Mouse (Mus musculus) limb, embryonic 13.5 days (tissue): ENCODE data around the gene Bcar1. TPM values are rescaled to one million over a fixed set of nuclear protein-coding genes. Genes with fewer than 3 reads are reported as not detected.

ENCODE experiments used
- ATAC-seq: fragments of 200-750 bp; cut with Nextera tagmentation; 2 replicates; pipeline ENCODE4 v1.8.0; 2017; ENCODE audit warnings: low read depth, moderate number of reproducible peaks, moderate TSS enrichment; ENCODE audit not compliant: low FRiP score
- H3K27ac ChIP-seq: fragments of 300-500 bp; sonication (generic); 2 replicates; pipeline ENCODE4 v1.5.1; 2015; ENCODE audit warnings: inconsistent platforms, mild to moderate bottlenecking, moderate library complexity
- H3K27me3 ChIP-seq: fragments of 300-500 bp; sonication (generic); 2 replicates; pipeline ENCODE4 v1.6.1; 2015; ENCODE audit warnings: mild to moderate bottlenecking, inconsistent platforms
- H3K36me3 ChIP-seq: fragments of 300-500 bp; sonication (generic); 2 replicates; pipeline ENCODE4 v1.6.1; 2015; ENCODE audit warnings: inconsistent platforms, mild to moderate bottlenecking, moderate library complexity
- H3K4me1 ChIP-seq: fragments of 300-500 bp; sonication (generic); 2 replicates; pipeline ENCODE4 v1.6.1; 2015; ENCODE audit warnings: inconsistent platforms
- H3K4me2 ChIP-seq: fragments of 300-500 bp; sonication (generic); replicated peaks from 2 replicates; pipeline ENCODE4 v1.6.1; 2015; ENCODE audit warnings: inconsistent platforms, mild to moderate bottlenecking, moderate library complexity
- H3K4me3 ChIP-seq: fragments of 300-500 bp; sonication (generic); 2 replicates; pipeline ENCODE4 v1.5.1; 2015; ENCODE audit warnings: moderate library complexity, mild to moderate bottlenecking, inconsistent platforms
- H3K9ac ChIP-seq: fragments of 300-500 bp; sonication (generic); 2 replicates; pipeline ENCODE4 v1.6.1; 2015; ENCODE audit warnings: mild to moderate bottlenecking, inconsistent platforms
- H3K9me3 ChIP-seq: fragments of 300-500 bp; sonication (generic); 2 replicates; pipeline ENCODE4 v1.6.1; 2016; ENCODE audit warnings: inconsistent platforms
- WGBS: fragments of 180-500 bp; shearing (Covaris S2); methylation state at CpG from one replicate; pipeline ENCODE4 v1.1.7; 2015; 5-methylcytosine and 5-hydroxymethylcytosine counted together
- polyA plus RNA-seq: library from polyadenylated mRNA; unstranded; fragments of >200 nt; fragmentation: Nextera tagmentation; extraction: Ambion mirVana; gene quantifications from 2 replicates; pipeline ENCODE4 v1.2.1, GENCODE M21; 2015

Bcar1 gene
- 41.7 and 41.8 TPM in 2 replicates for polyA plus RNA-seq

DNA sequence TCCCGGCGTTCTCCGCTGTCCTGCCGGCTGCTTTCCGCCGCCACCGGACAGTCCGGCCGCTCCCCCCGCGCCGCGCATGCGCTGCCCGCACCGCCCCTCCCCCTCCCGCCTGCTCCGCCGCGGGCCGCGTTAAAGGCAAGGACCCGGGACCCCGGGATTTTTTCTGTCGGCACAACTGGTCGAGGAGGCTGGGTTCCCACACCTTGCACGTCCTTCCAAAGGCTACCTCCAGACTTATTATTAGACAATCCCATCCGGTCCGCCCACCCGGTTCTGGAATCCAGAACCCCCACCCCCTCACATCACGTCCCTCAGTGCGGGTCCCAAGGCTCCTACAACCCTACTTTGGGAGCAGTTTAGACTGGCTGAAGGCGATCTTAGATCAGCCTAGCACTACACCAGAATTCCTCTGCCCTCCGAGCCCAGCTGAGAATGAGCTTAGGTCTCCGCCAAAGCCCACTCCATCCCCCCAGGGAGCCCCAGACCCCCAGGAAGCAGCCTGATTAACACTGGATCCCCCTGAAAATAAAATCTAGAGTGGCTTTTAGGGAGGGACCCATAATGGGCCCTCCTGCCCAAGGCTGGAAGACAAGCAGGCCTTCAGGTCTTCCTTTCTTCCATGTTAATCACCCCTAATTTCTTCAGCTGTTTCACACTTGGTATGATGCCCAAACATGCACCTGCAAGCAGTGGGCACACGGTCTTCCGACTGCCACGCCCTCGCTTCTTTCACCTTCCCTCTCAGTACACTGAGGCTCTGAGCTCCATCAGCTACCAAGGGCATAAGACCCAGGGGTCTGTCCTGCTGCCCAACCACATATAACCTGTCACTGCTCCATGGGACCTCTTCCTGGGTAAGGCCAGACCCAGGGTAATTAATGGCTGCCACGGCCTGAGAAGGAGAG is at the start of gene Bcar1:
Gene Bcar1, minus strand, starts transcription at position 18 of the 905 bp plus-strand sequence.
- peak; percentile 67 for ATAC-seq
- Histone ChIP-seq H3K9me3 (no peaks in the 10 kb centered on the region), H3K4me3 (peak within 1 kb of the TSS; percentile 97), H3K9ac (peak within 1 kb of the TSS; percentile 94), H3K36me3 (peaks cover 10% of the 10 kb centered on the region; the same call in 1 of the 2 replicates), H3K27me3 (no peaks in the 10 kb centered on the region), H3K4me2 (peak within 1 kb of the TSS; percentile 83), H3K27ac (peak within 1 kb of the TSS; percentile 78), H3K4me1 (peaks cover 61% of the 10 kb centered on the region)
- WGBS = 10% methylated on average over 39 of the region's 40 CpGs

DNA sequence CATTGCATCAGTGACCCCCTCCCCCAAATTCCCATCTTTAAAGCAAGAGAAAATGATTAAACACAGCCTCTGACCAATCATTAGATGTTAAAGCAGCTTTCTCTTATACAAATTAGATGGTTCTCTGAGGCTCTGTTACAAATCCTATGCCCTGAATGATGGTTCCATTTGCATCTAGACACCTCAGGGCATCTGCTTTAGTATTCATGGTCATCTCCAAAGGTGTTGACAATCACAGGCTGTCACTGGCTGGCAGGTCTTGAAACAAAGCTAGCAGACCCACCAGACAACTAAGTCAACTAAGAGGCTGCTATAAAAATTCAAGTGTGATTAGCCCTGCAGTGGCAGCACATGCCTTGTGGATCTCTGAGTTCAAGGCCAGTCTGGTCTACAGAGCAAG is 46.0 kb upstream of the Bcar1 start:
- Histone ChIP-seq H3K27ac (no peak overlapping the region), H3K36me3 (peaks cover 18% of the 10 kb centered on the region), H3K4me2 (no peak overlapping the region), H3K9ac (no peak overlapping the region), H3K4me1 (peaks cover 55% of the 10 kb centered on the region), H3K4me3 (no peak overlapping the region), H3K9me3 (no peaks in the 10 kb centered on the region), H3K27me3 (no peaks in the 10 kb centered on the region)
- no peak for ATAC-seq

DNA sequence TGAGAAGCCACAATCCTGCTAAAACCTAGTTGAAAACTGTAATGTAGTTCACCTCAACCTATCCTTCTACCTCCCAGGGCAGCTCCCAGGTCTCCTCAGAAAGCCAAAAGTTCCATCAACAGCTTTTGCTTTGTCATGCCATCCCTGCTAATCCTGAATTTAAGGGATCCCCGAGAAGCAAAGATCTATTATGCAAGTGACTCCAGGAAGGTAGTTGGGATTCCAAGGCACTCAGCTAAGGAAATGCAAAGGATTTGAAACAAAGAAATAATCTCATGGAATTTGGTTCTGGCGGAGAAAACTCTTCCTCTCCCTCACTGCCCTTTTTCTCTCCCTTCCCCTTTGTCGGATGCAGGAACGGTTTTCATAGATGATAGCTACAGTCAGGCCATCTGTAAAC is 45.6 kb upstream of the Bcar1 start:
- no peaks in the 10 kb centered on the region for H3K27me3 ChIP-seq
- peaks cover 54% of the 10 kb centered on the region for H3K4me1 ChIP-seq
- WGBS = 49% methylated on average over 4 of the region's 4 CpGs
- H3K9me3 ChIP-seq = no peaks in the 10 kb centered on the region
- no peak overlapping the region for H3K9ac ChIP-seq
- peaks cover 15% of the 10 kb centered on the region for H3K36me3 ChIP-seq
- H3K4me2 ChIP-seq = no peak overlapping the region
- no peak for ATAC-seq
- no peak overlapping the region for H3K4me3 ChIP-seq
- H3K27ac ChIP-seq = peak overlapping the region; percentile 61

DNA sequence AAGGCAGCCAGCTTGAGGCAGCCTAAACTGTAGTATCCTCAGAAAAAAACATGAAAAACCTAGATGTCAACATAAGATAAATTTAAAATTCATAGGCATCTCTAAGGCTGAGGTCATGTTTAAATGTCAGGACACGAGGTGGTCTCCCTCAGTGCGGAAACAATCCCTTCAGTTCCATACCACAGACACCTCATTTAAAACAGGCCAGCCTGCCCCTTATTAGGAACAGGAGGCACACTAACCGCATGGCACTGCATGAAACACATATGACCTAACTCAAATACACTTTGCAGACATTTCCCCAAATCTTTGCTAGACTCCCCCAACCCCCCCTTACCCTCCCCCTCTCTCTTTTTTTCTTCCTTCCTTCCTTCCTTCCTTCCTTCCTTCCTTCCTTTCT is 44.9 kb upstream of the Bcar1 start:
- WGBS = 20% methylated on average over 3 of the region's 3 CpGs
- no peak overlapping the region for H3K27ac ChIP-seq
- no peak for ATAC-seq

DNA sequence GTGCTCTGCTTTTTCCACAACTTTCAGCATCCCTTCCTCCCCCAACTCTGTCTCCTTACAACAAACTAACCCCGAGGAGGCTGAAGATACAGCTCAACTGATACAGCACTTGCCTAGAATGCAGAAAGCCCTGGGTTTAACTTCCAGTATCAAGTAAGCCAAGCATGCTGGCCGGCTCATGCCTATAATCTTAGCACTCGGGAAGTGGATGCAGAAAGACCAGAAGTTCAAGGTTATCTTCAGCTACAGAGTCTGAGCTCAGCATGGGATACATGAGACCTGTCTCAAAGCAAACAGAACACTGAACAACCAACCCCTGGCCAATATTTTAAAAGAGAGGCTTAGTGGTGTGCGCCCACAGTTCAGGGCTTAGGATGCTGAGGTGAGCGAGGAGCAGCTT is 44.5 kb upstream of the Bcar1 start:
- Histone ChIP-seq H3K4me2 (peak overlapping the region; percentile 11; the same call in 1 of the 2 replicates), H3K27me3 (no peaks in the 10 kb centered on the region), H3K36me3 (peaks cover 14% of the 10 kb centered on the region), H3K27ac (peak overlapping the region; percentile 10; the same call in 1 of the 2 replicates), H3K4me3 (no peak overlapping the region), H3K4me1 (peaks cover 45% of the 10 kb centered on the region), H3K9ac (no peak overlapping the region), H3K9me3 (no peaks in the 10 kb centered on the region)
- no peak for ATAC-seq
- 59% methylated on average over 5 of the region's 5 CpGs for WGBS

More for the DNA sequence above, 44.9 kb upstream of the Bcar1 start:
- H3K9me3 ChIP-seq = no peaks in the 10 kb centered on the region
- H3K4me1 ChIP-seq = peaks cover 47% of the 10 kb centered on the region
- no peak overlapping the region for H3K4me2 ChIP-seq
- no peak overlapping the region for H3K4me3 ChIP-seq
- peaks cover 14% of the 10 kb centered on the region for H3K36me3 ChIP-seq
- H3K9ac ChIP-seq = no peak overlapping the region
- H3K27me3 ChIP-seq = no peaks in the 10 kb centered on the region

DNA sequence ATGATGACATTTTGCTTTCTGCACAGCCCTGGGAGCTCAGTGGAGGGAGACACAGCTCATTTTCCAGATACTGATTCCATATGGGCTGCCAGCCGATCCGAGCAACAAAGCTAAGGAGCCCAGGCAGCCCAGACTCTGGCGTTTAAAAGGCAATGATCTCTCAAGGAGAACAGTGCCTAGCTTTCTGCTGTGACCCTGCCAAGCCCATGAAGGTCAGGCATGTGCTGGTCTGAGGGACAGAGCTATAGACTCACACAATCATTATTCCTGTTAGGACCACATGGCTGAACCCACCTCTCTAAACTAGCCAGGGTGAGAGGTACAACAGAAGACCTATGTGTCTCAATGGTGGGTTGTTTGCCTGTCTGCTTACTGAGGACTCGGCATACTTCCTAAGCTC is 44.1 kb upstream of the Bcar1 start:
- WGBS = 25% methylated on average over 4 of the region's 4 CpGs
- ATAC-seq = no peak
- no peaks in the 10 kb centered on the region for H3K27me3 ChIP-seq
- H3K9ac ChIP-seq = no peak overlapping the region; the same call in 1 of the 2 replicates
- peaks cover 14% of the 10 kb centered on the region for H3K36me3 ChIP-seq
- H3K9me3 ChIP-seq = no peaks in the 10 kb centered on the region
- H3K27ac ChIP-seq = peak overlapping the region; percentile 10; the same call in 1 of the 2 replicates
- H3K4me1 ChIP-seq = peaks cover 45% of the 10 kb centered on the region
- H3K4me3 ChIP-seq = no peak overlapping the region
- H3K4me2 ChIP-seq = peak overlapping the region; percentile 11; the same call in 1 of the 2 replicates

DNA sequence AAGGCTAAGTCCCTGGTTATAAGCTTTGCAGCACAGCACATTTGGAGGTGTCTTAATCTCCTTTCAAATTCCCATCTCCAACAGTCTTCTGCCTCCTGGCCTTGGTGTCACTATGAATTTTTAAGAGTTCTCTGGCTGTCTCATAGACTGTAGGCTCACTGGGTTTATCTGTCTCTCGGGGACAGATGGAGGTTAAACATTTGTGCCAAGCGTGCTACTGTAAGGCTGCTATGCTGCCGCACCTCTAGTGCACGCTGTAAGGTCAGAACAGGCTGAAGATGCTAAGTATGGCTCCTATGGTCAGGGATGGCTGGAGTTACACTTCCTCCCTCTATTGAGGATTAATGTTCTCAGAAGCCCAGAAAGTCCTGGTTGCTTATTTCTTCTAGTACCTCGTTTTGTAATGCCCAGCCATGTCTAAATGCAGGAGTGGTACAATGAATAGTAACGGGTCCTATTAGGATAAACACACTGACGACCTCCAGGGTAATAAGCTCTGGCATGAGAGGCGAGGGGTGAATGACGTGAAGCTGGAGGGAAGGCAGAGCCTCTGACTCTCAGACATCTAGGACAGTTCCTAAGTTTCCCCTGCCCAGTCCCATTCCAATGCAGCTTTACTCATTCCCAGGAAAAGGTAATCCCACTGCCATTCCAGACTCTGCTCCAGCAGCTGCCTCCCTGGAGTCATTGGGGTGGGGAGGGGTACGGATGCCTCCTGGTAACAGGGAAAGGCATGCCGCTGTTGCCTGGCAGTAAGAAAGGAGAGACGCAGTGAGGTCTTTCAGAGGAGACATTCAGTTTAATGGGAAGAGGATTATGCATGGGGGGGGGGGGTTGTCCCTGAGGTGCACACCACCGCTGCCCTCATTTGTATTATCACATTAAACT is 43.3 kb upstream of the Bcar1 start:
- Histone ChIP-seq H3K27ac (peak overlapping the region; percentile 28; the same call in 1 of the 2 replicates), H3K4me2 (peak overlapping the region; percentile 11; the same call in 1 of the 2 replicates), H3K27me3 (no peaks in the 10 kb centered on the region), H3K4me1 (peaks cover 45% of the 10 kb centered on the region), H3K4me3 (no peak overlapping the region), H3K36me3 (peaks cover 20% of the 10 kb centered on the region), H3K9ac (no peak overlapping the region), H3K9me3 (no peaks in the 10 kb centered on the region)
- ATAC-seq = peak; percentile 52; the same call in 1 of the 2 replicates
- WGBS = 41% methylated on average over 13 of the region's 13 CpGs

DNA sequence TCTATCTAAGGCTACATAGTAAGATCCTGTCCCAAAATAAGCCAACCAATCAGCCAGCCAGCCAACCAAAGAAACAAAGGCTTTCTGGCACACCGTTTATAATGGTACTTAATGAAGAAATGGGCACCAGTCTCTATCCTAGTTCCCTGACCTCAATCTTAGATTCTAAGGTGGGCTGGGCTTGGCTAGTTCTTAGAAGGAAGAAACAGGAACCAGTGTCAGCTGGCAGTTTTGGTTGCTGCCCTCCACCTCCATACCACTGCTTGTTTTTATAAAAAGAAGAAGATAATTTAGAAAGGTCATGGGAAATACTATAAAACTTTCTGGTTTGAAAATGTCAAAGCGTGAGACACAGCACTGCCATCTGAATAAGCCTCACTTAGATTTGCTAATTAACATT is 42.5 kb upstream of the Bcar1 start:
- no peak for ATAC-seq
- WGBS = 86% methylated on average over 2 of the region's 2 CpGs
- Histone ChIP-seq H3K4me1 (peaks cover 45% of the 10 kb centered on the region), H3K36me3 (peaks cover 20% of the 10 kb centered on the region), H3K9me3 (no peaks in the 10 kb centered on the region), H3K4me2 (no peak overlapping the region), H3K27me3 (no peaks in the 10 kb centered on the region), H3K4me3 (no peak overlapping the region), H3K9ac (no peak overlapping the region), H3K27ac (no peak overlapping the region; the same call in 1 of the 2 replicates)

DNA sequence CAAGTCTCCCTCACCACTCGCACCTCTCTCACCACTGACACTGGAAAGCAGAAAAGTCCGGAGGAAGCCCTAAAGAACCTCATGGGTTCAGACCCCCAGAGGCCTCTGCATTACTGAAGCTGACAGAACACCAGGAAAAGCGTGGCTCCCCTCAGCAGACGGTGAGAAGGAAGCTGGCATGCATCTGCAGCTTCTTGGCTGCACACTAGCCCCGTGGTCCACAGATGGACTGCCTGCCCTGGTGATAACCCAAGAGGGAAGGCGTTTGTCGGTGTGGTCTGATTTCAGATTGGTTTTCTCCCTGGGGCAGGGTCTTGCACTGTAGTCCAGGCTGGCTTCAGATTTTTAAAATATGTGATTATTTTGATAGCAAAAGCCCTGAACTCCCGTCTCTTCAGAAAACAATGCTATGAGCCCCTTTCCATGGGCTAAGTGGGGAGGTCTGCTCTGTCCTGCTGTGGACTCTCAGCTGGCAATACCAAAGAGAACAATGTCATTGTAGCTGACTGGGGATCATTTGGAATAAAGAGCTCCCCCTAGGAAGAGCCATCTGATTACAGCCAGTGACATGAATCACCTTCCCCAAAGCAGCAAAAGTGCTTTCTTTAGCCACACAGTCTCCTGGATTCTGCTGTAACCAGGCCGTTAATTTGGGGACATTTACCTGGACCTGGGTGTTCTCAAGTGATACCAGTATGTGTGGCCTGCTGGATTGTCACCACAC is 39.2 kb upstream of the Bcar1 start:
- WGBS = 81% methylated on average over 9 of the region's 9 CpGs
- Histone ChIP-seq H3K9me3 (no peaks in the 10 kb centered on the region), H3K4me1 (peaks cover 22% of the 10 kb centered on the region), H3K27ac (no peak overlapping the region), H3K9ac (no peak overlapping the region), H3K27me3 (no peaks in the 10 kb centered on the region), H3K4me2 (no peak overlapping the region), H3K36me3 (peaks cover 47% of the 10 kb centered on the region), H3K4me3 (no peak overlapping the region)
- no peak for ATAC-seq

DNA sequence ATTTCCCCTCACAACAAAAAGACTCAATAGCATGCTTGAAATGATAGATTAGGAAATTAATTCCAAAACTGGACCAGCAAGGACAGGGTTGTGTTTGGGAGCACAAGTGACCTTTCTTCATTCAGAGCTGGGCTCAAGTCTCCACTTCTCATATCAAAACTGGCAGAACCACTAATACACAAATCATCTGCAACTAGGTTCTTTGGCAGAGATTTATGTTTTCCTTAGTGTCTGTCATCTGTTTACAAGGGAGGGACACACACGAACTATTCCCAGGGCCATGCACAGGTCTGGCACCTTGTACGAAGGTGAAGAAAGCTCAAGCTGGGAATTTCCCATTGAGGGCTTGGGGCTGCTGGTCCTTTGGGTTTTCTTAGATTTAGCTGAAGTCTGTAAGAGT is 38.6 kb upstream of the Bcar1 start:
- Histone ChIP-seq H3K9ac (no peak overlapping the region), H3K9me3 (no peaks in the 10 kb centered on the region), H3K4me1 (peaks cover 15% of the 10 kb centered on the region), H3K4me2 (no peak overlapping the region), H3K27me3 (no peaks in the 10 kb centered on the region), H3K4me3 (no peak overlapping the region), H3K27ac (no peak overlapping the region), H3K36me3 (peaks cover 52% of the 10 kb centered on the region)
- WGBS = 63% methylated on average over 2 of the region's 2 CpGs
- ATAC-seq = no peak

DNA sequence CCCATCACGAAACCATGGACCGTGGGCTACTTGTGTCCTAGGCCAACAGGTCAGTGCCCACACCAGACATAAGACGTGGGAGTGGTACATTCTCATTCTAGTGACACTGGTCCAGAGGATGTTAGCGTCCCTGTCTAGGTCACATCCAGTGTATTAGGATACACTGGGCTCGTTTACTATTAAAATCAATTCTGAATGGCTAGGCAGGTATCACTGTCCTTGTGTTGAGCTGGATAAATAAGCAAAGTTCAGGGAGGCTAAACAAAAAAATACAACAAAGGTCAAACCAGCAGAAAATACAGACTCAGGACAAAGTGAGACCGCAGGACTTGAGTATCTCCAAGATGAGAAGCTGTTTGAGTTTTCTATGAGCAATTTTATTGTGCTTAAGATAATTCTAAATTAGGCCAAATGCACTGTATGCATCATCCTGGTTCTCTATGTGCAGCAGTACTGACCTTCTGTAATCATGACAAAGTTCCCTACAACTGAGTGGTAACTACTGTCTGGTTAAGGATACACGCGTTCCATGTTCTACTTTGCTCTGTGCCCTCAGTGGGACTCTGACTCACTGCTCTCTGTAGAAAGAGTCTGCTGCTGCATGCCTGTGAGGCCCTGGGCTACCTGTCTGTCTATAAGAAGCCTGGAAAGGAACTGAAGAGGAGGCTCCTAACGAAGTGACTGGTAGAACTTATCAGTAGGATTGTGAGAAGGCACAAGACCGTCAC is 37.3 kb upstream of the Bcar1 start:
- Histone ChIP-seq H3K36me3 (peaks cover 59% of the 10 kb centered on the region), H3K4me3 (no peak overlapping the region), H3K27me3 (no peaks in the 10 kb centered on the region), H3K4me2 (no peak overlapping the region), H3K9me3 (no peaks in the 10 kb centered on the region), H3K27ac (no peak overlapping the region), H3K4me1 (peaks cover 3% of the 10 kb centered on the region; the same call in 1 of the 2 replicates), H3K9ac (no peak overlapping the region)
- WGBS = 93% methylated on average over 10 of the region's 10 CpGs
- ATAC-seq = no peak
